Mouse (Mus musculus) hindbrain, embryonic 16.5 days (tissue): ENCODE measurements around the gene Mrpl14. TPM values are rescaled to one million over a fixed set of nuclear protein-coding genes. Genes with fewer than 3 reads are reported as not detected.

Experiments
- ATAC-seq: fragments of 200-750 bp; cut with Nextera tagmentation; 2 replicates; pipeline ENCODE4 v1.8.0; 2017; ENCODE audit warnings: moderate TSS enrichment, moderate library complexity
- H3K27ac ChIP-seq: fragments of 300-500 bp; sonication (generic); 2 replicates; pipeline ENCODE4 v1.5.1; 2014; ENCODE audit warnings: low read depth, mild to moderate bottlenecking, control low read depth, low read length, moderate library complexity
- H3K27me3 ChIP-seq: fragments of 300-500 bp; sonication (generic); replicated peaks from 2 replicates; pipeline ENCODE4 v1.6.1; 2014; ENCODE audit warnings: low read length; ENCODE audit not compliant: control insufficient read depth, insufficient read depth
- H3K36me3 ChIP-seq: fragments of 300-500 bp; sonication (generic); 2 replicates; pipeline ENCODE4 v1.6.1; 2014; ENCODE audit warnings: mild to moderate bottlenecking, low read length, moderate library complexity, mixed read lengths; ENCODE audit not compliant: control insufficient read depth, insufficient read depth
- H3K4me1 ChIP-seq: fragments of 300-500 bp; sonication (generic); 2 replicates; pipeline ENCODE4 v1.6.1; 2014; ENCODE audit warnings: low read depth, low read length; ENCODE audit not compliant: control insufficient read depth, insufficient read depth
- H3K4me2 ChIP-seq: fragments of 300-500 bp; sonication (generic); 2 replicates; pipeline ENCODE4 v1.6.1; 2014; ENCODE audit warnings: mild to moderate bottlenecking, low read length, control low read depth, moderate library complexity
- H3K4me3 ChIP-seq: fragments of 300-500 bp; sonication (generic); 2 replicates; pipeline ENCODE4 v1.5.1; 2014; ENCODE audit warnings: mild to moderate bottlenecking, low read length, control low read depth, moderate library complexity
- H3K9ac ChIP-seq: fragments of 300-500 bp; sonication (generic); 2 replicates; pipeline ENCODE4 v1.6.1; 2014; ENCODE audit warnings: low read depth, mild to moderate bottlenecking, control low read depth, low read length, moderate library complexity
- H3K9me3 ChIP-seq: fragments of 300-500 bp; sonication (generic); 2 replicates; pipeline ENCODE4 v1.6.1; 2014; ENCODE audit warnings: mild to moderate bottlenecking, low read length, moderate library complexity; ENCODE audit not compliant: control insufficient read depth
- WGBS: fragments of 180-500 bp; shearing (Covaris S2); extraction: QIAGEN DNeasy Blood & Tissue Kit; methylation state at CpG from one replicate; pipeline ENCODE4 v1.1.7; 2014; 5-methylcytosine and 5-hydroxymethylcytosine counted together
- polyA plus RNA-seq: library from polyadenylated mRNA; unstranded; fragments of >200 nt; fragmentation: Nextera tagmentation; extraction: Ambion mirVana; gene quantifications from 2 replicates; pipeline ENCODE4 v1.2.1, GENCODE M21; 2015

Mrpl14 gene
- polyA plus RNA-seq, 1 experiment from 2014 or later = 134 TPM

DNA sequence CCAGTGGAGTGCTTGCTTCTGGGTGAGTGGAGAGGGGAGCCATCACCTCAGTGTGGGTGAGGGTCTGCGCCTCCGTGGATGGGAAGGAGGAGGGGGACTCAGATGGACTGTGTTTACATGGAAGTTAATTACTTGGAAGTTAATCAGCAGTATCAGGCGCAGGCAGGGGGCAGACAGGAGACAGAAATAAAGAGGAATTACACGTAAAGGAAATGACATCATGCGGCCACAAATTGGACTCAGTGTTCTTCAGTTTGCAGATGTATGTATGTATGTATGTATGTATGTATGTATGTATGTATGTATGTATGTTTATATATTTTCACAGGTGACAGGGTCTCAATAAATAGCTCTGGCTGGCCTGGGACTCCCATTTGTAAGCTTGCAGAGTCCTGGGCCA lies 20.7 kb downstream of the Mrpl14 start:
- ATAC-seq = no peak
- no peak overlapping the region for H3K27ac ChIP-seq
- 70% methylated on average over 5 of the region's 5 CpGs for WGBS
- H3K36me3 ChIP-seq = no peaks in the 10 kb centered on the region
- no peaks in the 10 kb centered on the region for H3K9me3 ChIP-seq
- no peak overlapping the region for H3K9ac ChIP-seq
- no peak overlapping the region for H3K4me3 ChIP-seq
- no peaks in the 10 kb centered on the region for H3K27me3 ChIP-seq
- H3K4me1 ChIP-seq = no peaks in the 10 kb centered on the region
- no peak overlapping the region for H3K4me2 ChIP-seq

DNA sequence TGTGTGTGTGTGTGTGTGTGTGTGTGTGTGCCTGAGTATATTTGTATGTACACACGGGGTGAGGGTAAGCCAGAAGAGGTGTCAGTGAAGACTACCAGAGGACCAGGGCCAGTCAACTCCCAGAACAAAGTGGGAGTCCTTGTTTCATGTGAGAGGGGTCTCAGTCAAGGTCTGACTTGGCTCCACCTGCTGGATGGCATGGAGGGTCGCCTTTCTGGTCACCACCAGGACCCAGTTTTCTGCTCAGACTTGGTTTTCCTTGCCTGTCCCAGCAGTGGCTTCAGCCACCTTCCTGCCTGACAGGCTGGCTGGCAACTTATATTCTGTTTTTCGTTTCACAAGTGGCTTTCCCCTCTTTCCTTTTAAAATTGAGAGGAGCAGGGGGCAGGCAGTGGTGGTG lies 21.3 kb downstream of the Mrpl14 start:
- no peak for ATAC-seq
- WGBS = 41% methylated on average over 3 of the region's 3 CpGs
- Histone ChIP-seq H3K27me3 (no peaks in the 10 kb centered on the region), H3K36me3 (no peaks in the 10 kb centered on the region), H3K9ac (no peak overlapping the region), H3K4me3 (no peak overlapping the region), H3K4me2 (no peak overlapping the region), H3K27ac (no peak overlapping the region), H3K4me1 (no peaks in the 10 kb centered on the region), H3K9me3 (no peaks in the 10 kb centered on the region)

DNA sequence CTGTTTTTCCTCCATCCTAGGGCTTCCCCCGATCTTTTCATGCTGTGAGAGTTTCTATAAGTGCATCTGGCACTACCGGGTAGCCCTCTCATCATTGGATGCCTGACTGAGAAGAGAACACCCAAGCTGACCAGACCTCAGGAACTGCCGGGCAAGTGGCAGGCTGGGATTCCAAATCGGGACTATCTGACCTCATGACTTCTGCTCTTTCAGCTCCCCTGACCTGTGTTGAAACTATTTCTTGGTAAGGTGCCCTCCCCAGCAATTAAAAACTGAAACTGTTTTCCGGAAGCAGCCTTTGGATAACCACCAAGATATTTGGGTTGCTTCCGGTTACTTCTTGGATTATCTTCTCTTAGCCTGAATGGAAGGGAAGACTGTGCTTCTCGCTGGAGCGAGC lies 22.1 kb downstream of the Mrpl14 start:
- 84% methylated on average over 8 of the region's 8 CpGs for WGBS
- no peaks in the 10 kb centered on the region for H3K36me3 ChIP-seq
- no peaks in the 10 kb centered on the region for H3K27me3 ChIP-seq
- no peaks in the 10 kb centered on the region for H3K9me3 ChIP-seq
- H3K9ac ChIP-seq = no peak overlapping the region
- H3K4me1 ChIP-seq = no peaks in the 10 kb centered on the region
- ATAC-seq = no peak
- H3K4me3 ChIP-seq = no peak overlapping the region
- H3K4me2 ChIP-seq = no peak overlapping the region
- H3K27ac ChIP-seq = no peak overlapping the region

DNA sequence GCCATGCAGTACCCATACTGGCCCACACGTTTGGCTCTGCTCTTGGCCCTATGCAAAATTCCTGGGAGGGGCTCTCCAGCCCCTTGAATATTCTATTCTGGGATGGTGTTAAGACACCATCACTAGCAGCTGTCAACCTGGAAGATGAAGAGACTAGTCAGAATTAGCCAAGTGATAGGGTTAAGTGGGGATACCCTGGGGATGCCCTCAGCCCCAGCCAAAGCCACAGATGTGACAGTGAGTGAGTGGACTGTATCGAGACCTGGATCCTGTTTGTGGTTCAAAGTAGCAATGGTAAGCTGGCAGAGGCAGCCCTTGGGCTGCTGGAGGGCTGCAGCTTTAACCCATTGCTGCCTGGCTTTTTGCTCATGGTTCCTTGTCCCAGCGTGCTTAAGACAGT lies 23.7 kb downstream of the Mrpl14 start:
- no peaks in the 10 kb centered on the region for H3K4me1 ChIP-seq
- H3K27ac ChIP-seq = no peak overlapping the region
- no peak overlapping the region for H3K4me2 ChIP-seq
- H3K4me3 ChIP-seq = no peak overlapping the region
- no peaks in the 10 kb centered on the region for H3K36me3 ChIP-seq
- ATAC-seq = no peak
- 49% methylated on average over 3 of the region's 3 CpGs for WGBS
- H3K9me3 ChIP-seq = no peaks in the 10 kb centered on the region
- H3K27me3 ChIP-seq = no peaks in the 10 kb centered on the region
- no peak overlapping the region; the same call in 1 of the 2 replicates for H3K9ac ChIP-seq

DNA sequence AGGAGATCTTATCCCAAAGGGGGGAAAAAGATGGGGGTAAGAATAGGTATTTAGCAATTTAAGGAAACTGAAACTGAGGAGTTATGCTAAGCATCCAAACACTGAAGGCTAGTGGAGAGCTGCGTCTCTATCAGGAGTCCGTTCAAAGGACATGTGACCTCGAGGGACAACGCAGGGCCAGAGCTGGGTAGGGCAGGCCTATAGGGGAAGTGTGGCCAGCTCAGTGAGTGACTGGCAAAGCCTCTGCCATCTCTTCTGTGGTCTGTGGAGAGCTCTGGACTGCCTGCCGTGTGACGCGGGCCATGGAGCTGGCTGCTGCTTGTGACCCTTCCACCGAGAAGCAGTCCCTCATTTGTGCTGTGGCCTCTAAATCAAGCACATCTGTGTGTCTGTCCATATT lies 24.3 kb downstream of the Mrpl14 start:
- Histone ChIP-seq H3K4me3 (no peak overlapping the region), H3K9ac (no peak overlapping the region), H3K9me3 (no peaks in the 10 kb centered on the region), H3K4me1 (no peaks in the 10 kb centered on the region), H3K4me2 (no peak overlapping the region), H3K36me3 (no peaks in the 10 kb centered on the region), H3K27me3 (no peaks in the 10 kb centered on the region), H3K27ac (no peak overlapping the region)
- WGBS = 80% methylated on average over 8 of the region's 8 CpGs
- ATAC-seq = no peak

DNA sequence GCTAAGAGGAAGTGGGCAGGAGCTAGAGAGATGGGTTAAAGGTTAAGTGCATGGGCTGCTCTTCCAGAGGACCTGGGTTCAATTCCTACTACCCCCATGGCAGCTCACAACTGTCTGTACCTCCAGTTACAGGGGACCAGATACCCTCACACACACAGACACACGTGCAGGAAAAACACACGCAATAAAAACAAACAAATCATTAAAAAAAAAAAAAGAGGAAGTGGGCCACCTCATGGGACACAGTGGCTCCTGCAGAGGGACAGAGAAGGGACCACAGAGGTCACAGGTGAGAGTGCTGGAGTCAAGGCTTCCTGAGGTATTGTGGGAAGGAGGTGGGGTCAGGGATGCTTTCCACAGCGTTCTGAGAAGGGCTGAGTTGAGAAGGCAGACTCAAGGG lies 25.4 kb downstream of the Mrpl14 start:
- Histone ChIP-seq H3K27me3 (no peaks in the 10 kb centered on the region), H3K9ac (no peak overlapping the region), H3K4me1 (no peaks in the 10 kb centered on the region), H3K4me3 (no peak overlapping the region), H3K27ac (no peak overlapping the region), H3K36me3 (no peaks in the 10 kb centered on the region), H3K9me3 (no peaks in the 10 kb centered on the region), H3K4me2 (no peak overlapping the region)
- no peak for ATAC-seq
- 68% methylated on average over 3 of the region's 3 CpGs for WGBS

DNA sequence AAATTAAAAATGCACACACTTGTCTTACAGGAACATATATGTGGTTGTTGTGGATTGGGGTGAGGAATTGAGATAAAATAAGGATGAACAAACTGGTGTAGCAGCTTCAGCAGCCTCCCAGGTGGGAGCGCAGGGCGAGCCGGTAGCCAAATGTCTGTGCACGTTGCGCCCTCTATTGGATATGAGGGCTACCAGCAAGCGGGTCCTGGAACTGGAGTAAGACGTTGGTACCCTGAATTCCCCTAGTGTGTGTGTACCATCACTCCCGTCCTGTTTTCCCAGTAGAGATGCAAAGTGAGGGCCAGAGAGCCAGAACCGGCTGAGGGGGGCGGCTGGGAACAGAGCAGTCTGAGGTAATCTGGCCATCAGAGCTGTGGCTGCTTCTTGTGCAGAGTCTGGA lies 32.2 kb downstream of the Mrpl14 start:
- Histone ChIP-seq H3K4me2 (no peak overlapping the region), H3K36me3 (no peaks in the 10 kb centered on the region), H3K4me3 (no peak overlapping the region), H3K27me3 (no peaks in the 10 kb centered on the region), H3K9me3 (no peaks in the 10 kb centered on the region), H3K27ac (no peak overlapping the region), H3K9ac (no peak overlapping the region), H3K4me1 (peaks cover 9% of the 10 kb centered on the region)
- peak; percentile 80 for ATAC-seq
- WGBS = 7% methylated on average over 10 of the region's 10 CpGs

DNA sequence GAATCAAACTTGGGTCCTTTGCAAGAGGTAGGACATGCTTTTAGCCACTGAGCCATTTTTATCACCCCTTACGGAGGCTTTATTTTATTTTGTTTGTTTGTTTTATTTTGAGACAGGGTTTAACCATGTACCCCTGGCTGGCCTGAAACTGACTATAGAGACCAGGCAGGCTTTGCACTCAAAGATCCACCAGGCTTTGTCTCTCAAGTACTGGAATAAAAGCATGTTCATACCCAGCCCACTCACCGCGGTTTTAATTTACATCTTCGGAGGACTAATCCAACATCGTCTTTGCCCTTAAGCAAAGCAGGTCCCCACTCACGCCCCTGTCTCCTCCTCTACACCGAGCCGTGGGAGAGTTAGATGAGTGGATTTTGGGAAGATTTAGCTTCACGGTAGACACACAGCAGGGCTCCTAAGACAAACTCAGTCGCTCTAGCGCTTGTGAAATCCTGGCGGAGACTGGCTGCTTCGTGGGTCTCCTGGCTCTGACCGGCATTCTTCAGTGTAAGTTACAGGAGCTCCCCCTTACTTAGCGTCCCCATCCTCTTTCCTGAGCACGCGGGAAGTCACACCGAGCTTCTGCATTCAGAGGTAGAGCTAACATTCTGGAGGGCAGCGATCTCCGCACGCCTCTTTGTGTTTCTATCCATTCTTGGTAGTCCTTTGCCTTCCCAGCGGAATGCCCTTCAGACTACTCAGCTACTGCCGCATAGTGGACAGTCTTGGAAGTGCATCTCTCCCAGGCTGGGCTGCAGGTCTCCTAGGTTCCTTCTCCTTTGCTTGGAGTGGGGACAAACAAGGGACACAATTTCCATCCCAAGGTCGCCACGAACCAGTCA lies 37.8 kb downstream of the Mrpl14 start:
- ATAC-seq = peak; percentile 67
- 2% methylated on average over 25 of the region's 25 CpGs for WGBS
- Histone ChIP-seq H3K27me3 (no peaks in the 10 kb centered on the region), H3K27ac (peak overlapping the region; percentile 78), H3K4me2 (peak overlapping the region; percentile 70), H3K4me1 (peaks cover 12% of the 10 kb centered on the region), H3K36me3 (no peaks in the 10 kb centered on the region), H3K4me3 (peak overlapping the region; percentile 51), H3K9ac (peak overlapping the region; percentile 77), H3K9me3 (no peaks in the 10 kb centered on the region)

DNA sequence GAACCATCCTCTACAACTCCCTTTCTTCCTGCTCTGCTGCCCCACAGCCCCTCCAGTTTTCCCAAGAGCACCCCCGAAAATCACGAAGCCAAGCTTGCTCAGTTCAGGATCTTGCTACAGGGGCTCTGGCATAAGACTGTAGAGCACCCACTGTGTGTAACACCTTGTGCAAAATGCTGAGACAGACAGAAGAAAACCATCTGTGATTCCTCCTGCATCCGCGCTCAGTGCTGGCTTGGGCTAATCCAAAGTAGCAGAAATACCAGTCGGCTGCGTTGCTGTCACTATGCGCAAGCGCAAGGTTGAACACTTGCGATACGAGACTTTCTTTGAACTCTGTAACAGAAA lies 38.4 kb downstream of the Mrpl14 start:
- H3K4me1 ChIP-seq = peaks cover 12% of the 10 kb centered on the region
- no peak overlapping the region; the same call in 1 of the 2 replicates for H3K4me3 ChIP-seq
- 83% methylated on average over 10 of the region's 10 CpGs for WGBS
- peak overlapping the region; percentile 37; the same call in 1 of the 2 replicates for H3K27ac ChIP-seq
- H3K9me3 ChIP-seq = no peaks in the 10 kb centered on the region
- no peaks in the 10 kb centered on the region for H3K36me3 ChIP-seq
- H3K27me3 ChIP-seq = no peaks in the 10 kb centered on the region
- no peak overlapping the region for H3K9ac ChIP-seq
- no peak overlapping the region for H3K4me2 ChIP-seq
- ATAC-seq = peak; percentile 34
